Mouse (Mus musculus) T-helper 17 cell (primary cell): Measurements from ENCODE around the gene Emg1.

Experiments used
- in situ Hi-C, 2 experiments: fragments of 300-600 bp; cut with MboI, MseI; formaldehyde crosslinking; loops; 1 replicate in 1 of 2; 2 replicates in 1 of 2; pipeline ENCODE4 v1.15.1; 2025; ENCODE audit warnings: high pct_unique_total_duplicates in 2 of 2

Emg1 gene

DNA sequence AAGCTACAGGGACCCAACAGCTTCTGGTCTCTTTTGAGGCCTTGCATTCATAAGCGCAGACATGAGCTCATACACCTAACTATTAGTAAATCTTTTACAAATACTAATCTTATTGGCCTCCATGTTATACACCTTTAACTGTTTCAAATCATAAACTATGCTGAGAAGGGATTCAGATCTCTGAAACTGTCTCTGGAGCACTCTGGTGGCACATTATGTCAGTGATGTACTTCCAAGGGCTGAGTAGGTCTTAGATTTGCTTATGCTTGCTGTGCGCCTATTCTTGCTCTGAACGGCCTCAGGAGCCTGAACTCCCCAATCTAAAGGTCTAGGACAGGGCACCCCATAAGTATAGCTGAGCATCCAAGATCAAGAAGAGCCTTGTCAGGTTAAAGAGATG lies 29.9 kb upstream of the Emg1 start:
- in situ Hi-C loops = loop anchor here in 1 of 2 experiments (10.0 kb wide), 1 partner anchor 1937 kb away; the partner anchor contains the start of gene Slc2a3

GRCm38 (mm10) chr6:124740888-124741761 lies 29.1 kb upstream of the Emg1 start, which contains the start of gene Grcc10:
Gene Grcc10 (minus strand): TSS chr6:124741374.
- in situ Hi-C loops = loop anchor here in 1 of 2 experiments (10.0 kb wide), 1 partner anchor 1936 kb away; the partner anchor contains the start of gene Slc2a3

- in situ Hi-C loops = loop anchor here in 1 of 2 experiments (10.0 kb wide), 1 partner anchor 1936 kb away; the partner anchor contains the start of gene Slc2a3
Observed at GRCm38 (mm10) chr6:124740211-124740887, 28.4 kb upstream of the Emg1 start.

DNA sequence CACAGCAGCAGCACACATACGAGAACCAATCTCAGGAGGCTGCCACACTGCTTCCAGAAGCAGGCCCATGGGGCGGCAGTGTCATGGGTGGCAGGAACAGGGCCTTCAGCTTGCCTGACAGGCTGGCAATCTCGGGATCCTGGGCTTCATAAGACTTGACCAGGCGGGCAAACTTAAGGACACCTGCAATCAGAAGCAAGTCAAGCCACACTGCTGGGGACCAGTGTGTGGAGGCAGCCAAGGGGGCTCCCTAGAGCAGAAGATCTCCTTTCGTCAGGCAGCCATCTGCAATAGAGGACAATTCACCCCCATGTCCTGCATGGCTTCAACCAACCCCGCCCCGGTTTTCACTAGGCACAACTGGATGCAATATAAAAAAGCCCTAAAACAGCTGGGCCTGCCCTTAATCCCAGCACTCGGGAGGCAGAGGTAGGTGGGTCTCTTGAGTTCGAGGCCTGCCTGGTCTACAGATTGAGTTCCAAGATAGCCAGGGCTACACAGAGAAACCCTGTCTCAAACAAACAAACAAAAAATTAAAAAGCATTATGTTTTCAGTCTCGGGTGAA lies 27.3 kb upstream of the Emg1 start:
- in situ Hi-C loops = no loop called here

DNA sequence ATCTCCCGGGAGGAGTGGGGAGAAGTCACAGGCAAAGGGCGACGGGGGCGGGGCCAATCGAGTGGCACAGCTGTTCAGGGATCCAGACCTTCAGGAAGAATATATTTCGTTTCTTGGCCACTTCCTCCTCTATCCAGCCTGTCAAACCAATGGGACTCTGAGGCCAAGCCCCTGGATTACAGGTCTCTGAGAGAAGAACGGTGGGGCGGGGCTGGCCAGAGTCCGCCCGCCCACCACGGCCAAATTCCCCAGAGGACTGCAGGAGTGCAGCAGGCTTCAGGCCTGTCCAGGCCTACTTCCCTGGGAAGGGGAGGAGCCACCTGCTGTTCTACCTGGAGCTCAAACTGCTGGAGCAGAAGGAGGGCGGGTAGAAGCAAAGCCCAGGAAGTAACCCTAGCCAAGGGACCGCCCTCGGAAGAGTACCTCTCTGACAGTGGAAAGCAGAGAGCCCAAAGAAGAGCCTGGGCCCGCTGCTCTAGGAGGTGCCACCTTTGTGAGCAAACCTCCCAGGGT lies 26.6 kb upstream of the Emg1 start, which contains the start of gene Ptpn6:
TSS of gene Ptpn6 (minus strand) at position 204 of the 513 bp plus-strand sequence.
- in situ Hi-C loops = no loop called here

GRCm38 (mm10) chr6:124737040-124737439 lies 25.1 kb upstream of the Emg1 start:
- in situ Hi-C loops = no loop called here

- in situ Hi-C loops = no loop called here
Observed at GRCm38 (mm10) chr6:124734417-124734816, 22.4 kb upstream of the Emg1 start.

DNA sequence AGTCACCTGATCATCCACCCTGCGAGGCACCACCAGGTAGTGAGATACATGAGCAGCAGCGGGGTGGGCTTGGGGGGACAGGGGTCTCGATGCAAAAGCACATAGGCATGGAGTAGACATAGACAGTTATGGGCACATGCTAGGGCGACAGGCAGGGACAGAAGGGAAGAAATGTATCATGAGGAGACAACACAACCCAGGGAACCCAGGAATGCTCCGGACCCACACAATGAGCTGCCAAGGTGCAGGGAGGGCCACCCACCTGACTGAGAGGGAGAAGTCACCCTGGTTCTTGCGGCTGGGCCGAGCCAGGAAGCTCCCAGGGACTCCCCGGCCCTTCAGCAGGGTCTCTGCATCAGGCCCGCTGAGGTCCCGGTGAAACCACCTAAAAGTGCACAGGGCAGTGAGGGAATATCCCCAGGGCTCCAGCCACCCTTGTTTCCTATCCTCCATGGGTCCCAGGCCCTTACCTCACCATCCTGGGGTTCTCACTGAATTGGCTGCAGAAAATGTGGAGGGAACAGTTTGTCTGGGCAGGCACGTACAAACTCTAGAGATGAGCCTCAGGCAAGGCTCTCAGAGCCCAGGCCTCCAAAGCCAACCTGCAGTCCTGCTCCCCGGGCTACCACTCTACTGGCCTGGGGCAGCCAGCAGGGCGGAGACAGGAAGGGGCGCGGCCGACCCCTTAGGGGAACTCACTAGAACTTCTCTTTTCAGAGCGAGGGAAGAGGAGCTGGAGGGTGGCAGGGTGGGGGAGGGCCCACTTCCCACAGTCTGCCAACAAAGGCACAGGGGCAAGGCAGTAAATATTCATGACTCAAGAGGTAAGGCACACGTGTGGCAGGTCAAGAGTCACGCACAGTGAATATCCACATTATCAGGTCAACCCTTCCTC lies 20.7 kb upstream of the Emg1 start:
- in situ Hi-C loops = no loop called here

- in situ Hi-C loops = no loop called here
Observed at GRCm38 (mm10) chr6:124731038-124731437, 19.1 kb upstream of the Emg1 start.

GRCm38 (mm10) chr6:124729850-124730705 lies 18.1 kb upstream of the Emg1 start:
- in situ Hi-C loops = no loop called here

DNA sequence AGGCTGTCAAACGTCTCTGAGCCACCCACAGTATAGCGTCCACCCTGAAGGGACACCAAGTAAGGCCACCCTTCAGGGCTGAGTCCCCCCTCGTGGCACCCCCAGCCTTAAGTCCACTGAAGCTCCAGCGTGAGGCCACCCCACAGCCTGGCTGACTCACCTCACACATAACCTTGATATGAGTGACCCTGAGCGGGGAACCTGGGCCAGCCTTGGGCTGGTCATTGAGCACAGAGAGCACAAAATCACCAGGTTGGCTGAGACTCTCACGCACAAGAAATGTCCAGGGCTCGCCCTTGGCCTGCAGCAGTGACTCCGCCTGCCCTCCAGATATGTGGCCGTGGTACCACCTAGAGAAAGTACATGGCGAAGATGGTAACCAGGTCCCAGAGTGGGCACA lies 16.6 kb upstream of the Emg1 start:
- in situ Hi-C loops = no loop called here

- in situ Hi-C loops = no loop called here
Observed at GRCm38 (mm10) chr6:124724472-124724871, 12.5 kb upstream of the Emg1 start.

DNA sequence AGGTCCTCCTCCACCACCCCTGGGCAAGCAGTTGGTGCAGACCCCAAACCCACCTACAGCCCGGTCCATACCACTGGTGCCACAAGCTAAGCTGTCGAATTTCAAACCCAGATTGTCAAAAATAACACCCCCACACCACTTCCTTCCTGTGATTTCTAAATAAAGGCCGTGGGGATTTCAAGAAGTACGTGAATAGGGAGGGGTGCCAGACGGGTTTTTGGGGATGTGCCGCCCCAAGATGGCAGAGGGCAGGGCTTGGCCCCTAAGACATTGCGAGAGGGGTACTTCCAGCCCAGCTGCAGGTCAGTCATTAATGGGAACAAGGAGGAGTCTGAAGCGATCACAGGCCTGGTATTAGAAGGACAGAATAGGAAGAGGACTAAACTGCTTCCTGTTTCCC lies 11.6 kb upstream of the Emg1 start:
- in situ Hi-C loops = no loop called here

DNA sequence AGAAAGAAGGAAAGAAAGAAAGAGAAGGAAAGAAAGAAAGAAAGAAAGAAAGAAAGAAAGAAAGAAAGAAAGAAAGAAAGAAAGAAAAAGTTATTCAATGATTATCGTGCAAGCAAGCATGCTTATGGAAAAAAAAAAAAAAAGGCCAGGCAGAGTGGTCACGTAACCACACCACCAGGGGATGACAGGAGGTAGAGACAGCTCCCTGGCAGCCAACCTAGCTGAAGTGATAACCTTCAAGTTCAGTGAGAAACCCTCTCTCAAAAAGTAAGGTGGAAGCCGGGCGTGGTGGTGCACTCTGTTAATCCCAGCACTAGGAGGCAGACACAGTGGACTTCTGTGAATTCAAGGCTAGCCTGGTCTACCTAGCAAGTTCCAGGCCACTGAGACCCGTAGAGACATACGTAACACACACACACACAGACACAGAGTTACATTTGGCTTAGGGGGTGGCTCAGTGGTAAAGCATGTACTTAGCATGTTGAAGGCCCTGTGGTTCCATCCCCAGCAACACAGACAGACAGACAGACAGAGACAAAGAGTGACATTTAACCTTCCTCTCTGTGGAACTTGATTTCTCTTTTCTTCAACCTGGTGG lies 11.0 kb upstream of the Emg1 start:
- in situ Hi-C loops = no loop called here

- in situ Hi-C loops = no loop called here
Observed at GRCm38 (mm10) chr6:124720904-124721303, 8.9 kb upstream of the Emg1 start.

GRCm38 (mm10) chr6:124719354-124719978 lies 7.5 kb upstream of the Emg1 start:
- in situ Hi-C loops = loop anchor here in 1 of 2 experiments (5.0 kb wide), 1 partner anchor 43 kb away; no protein-coding TSS in a partner anchor

GRCm38 (mm10) chr6:124718703-124719102 lies 6.7 kb upstream of the Emg1 start:
- in situ Hi-C loops = loop anchor here in 1 of 2 experiments (5.0 kb wide), 1 partner anchor 44 kb away; no protein-coding TSS in a partner anchor

- in situ Hi-C loops = loop anchor here in 1 of 2 experiments (5.0 kb wide), 1 partner anchor 44 kb away; no protein-coding TSS in a partner anchor
Observed at GRCm38 (mm10) chr6:124717968-124718367, 6.0 kb upstream of the Emg1 start.
